ENCODE assay signal across 30 mouse cellular contexts in the genomic region with DNA sequence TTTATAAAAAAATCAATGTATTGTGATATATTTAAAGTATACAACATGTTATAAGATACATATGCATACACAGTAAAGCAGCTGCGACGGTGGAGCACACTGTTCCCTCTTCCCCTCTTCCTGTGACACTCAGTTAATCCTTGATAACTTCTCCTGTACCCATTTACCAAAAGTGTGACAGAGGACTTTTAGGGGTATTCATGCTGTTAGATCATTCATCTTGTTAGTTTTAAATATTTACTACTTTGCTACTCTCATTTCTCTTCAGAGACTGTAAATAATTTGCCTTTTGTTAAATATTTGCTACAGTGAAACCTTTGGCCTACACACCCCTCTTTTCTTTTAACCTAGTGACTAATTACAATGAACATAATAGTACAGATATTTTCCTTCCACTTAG. TPM values are rescaled to one million over a fixed set of nuclear protein-coding genes. Genes with fewer than 3 reads are reported as not detected.
DNase-seq lines count a peak whose midpoint lies in the region; ATAC-seq and TF ChIP-seq lines count a peak whose summit lies in the region.
"Had no signal": no experiment of that assay in that cellular context is flagged by ENCODE, and none has a peak within 500 bp of the region (broad histone marks: within the 10 kb centered on the region; RNA-seq: fewer than 3 reads in every experiment).

No protein-coding gene starts in this region.

- no peak overlapping the region for H3K4me3 ChIP-seq in liver, adult 2 months (ENCODE audit: insufficient read depth, low read depth, low read length)
- no peak overlapping the region for H3K4me3 ChIP-seq in liver, embryonic 11.5 days (ENCODE audit: low read depth, low read length)
- H3K4me3 ChIP-seq: embryonic facial prominence, embryonic 10.5 days; embryonic facial prominence, embryonic 13.5 days; erythroblast, embryonic 14.5 days; forebrain, embryonic 12.5 days; forebrain, embryonic 15.5 days; heart, adult 2 months; heart, embryonic 10.5 days; heart, embryonic 13.5 days; hindbrain, embryonic 12.5 days; hindbrain, embryonic 15.5 days had no signal

- H3K9me3 ChIP-seq in liver, embryonic 11.5 days (ENCODE audit: control insufficient read depth, low read length), result no peaks in the 10 kb centered on the region
- H3K9me3 ChIP-seq: embryonic facial prominence, embryonic 10.5 days; embryonic facial prominence, embryonic 13.5 days; forebrain, embryonic 12.5 days; forebrain, embryonic 15.5 days; heart, embryonic 10.5 days; heart, embryonic 13.5 days; hindbrain, embryonic 12.5 days; hindbrain, embryonic 15.5 days had no signal

- H3K4me1 ChIP-seq in liver, adult 2 months (ENCODE audit: control insufficient read depth, insufficient read depth, low read length), result peaks cover 17% of the 10 kb centered on the region
- no peaks in the 10 kb centered on the region for H3K4me1 ChIP-seq in liver, embryonic 11.5 days (replicated peaks; ENCODE audit: control insufficient read depth, insufficient read depth, low read length)
- H3K4me1 ChIP-seq: embryonic facial prominence, embryonic 10.5 days; embryonic facial prominence, embryonic 13.5 days; forebrain, embryonic 12.5 days; forebrain, embryonic 15.5 days; heart, embryonic 10.5 days; heart, embryonic 13.5 days; hindbrain, embryonic 12.5 days; hindbrain, embryonic 15.5 days had no signal

- TF ChIP-seq CTCF in liver, adult 2 months (IDR thresholded peaks at IDR 0.05; ENCODE audit: low read depth, low read length), result no peak

- TF ChIP-seq POLR2A in liver, adult 2 months (IDR thresholded peaks at IDR 0.05; ENCODE audit: extremely low read depth, insufficient read depth, low read length), result no peak

- no peak overlapping the region for H3K27ac ChIP-seq in liver, adult 2 months (replicated peaks; ENCODE audit: insufficient read depth, low read depth, low read length)
- no peak overlapping the region for H3K27ac ChIP-seq in liver, embryonic 11.5 days (ENCODE audit: low read depth, low read length)
- H3K27ac ChIP-seq: embryonic facial prominence, embryonic 10.5 days; embryonic facial prominence, embryonic 13.5 days; forebrain, embryonic 12.5 days; forebrain, embryonic 15.5 days; heart, adult 2 months; heart, embryonic 10.5 days; heart, embryonic 13.5 days; hindbrain, embryonic 12.5 days; hindbrain, embryonic 15.5 days had no signal

- intact Hi-C loops in heart, postnatal 10 days (cut with DNase I), result no loop called here

- ATAC-seq in liver, embryonic 11.5 days (replicated peaks; ENCODE audit: low FRiP score), result no peak
- ATAC-seq: activated CD4-positive, CD25-positive, alpha-beta regulatory T cell, adult 4 months; forebrain, embryonic 15.5 days had no signal

- H3K36me3 ChIP-seq in liver, adult 2 months (ENCODE audit: control insufficient read depth, insufficient read depth, low read length), result peaks cover 28% of the 10 kb centered on the region
- H3K36me3 ChIP-seq in liver, embryonic 11.5 days (ENCODE audit: control insufficient read depth, insufficient read depth, low read length), result no peaks in the 10 kb centered on the region
- H3K36me3 ChIP-seq: embryonic facial prominence, embryonic 10.5 days; forebrain, embryonic 12.5 days; forebrain, embryonic 15.5 days; heart, embryonic 10.5 days; heart, embryonic 13.5 days; hindbrain, embryonic 12.5 days; hindbrain, embryonic 15.5 days had no signal

- 33% methylated on average over 2 of the region's 2 CpGs for WGBS in liver, adult 2 months
- WGBS in liver, embryonic 11.5 days, result 56% methylated on average over 2 of the region's 2 CpGs

- no peak overlapping the region for H3K4me2 ChIP-seq in liver, embryonic 11.5 days
- H3K4me2 ChIP-seq: embryonic facial prominence, embryonic 13.5 days; forebrain, embryonic 12.5 days; forebrain, embryonic 15.5 days; heart, embryonic 13.5 days; hindbrain, embryonic 12.5 days; hindbrain, embryonic 15.5 days had no signal

- no peak overlapping the region for H3K9ac ChIP-seq in liver, adult 2 months (ENCODE audit: low read depth, low read length)
- no peak overlapping the region for H3K9ac ChIP-seq in liver, embryonic 11.5 days (ENCODE audit: low read depth, low read length)
- H3K9ac ChIP-seq: embryonic facial prominence, embryonic 13.5 days; forebrain, embryonic 12.5 days; forebrain, embryonic 15.5 days; heart, embryonic 13.5 days; hindbrain, embryonic 12.5 days; hindbrain, embryonic 15.5 days had no signal

- H3K79me2 ChIP-seq in liver, adult 2 months (ENCODE audit: control insufficient read depth, insufficient read depth, low read length), result peaks cover 8% of the 10 kb centered on the region; the same call in 1 of the 2 replicates

- H3K27me3 ChIP-seq in liver, adult 2 months (ENCODE audit: control insufficient read depth, insufficient read depth, low read length), result no peaks in the 10 kb centered on the region
- H3K27me3 ChIP-seq in liver, embryonic 11.5 days (replicated peaks; ENCODE audit: control insufficient read depth, insufficient read depth, low read length), result no peaks in the 10 kb centered on the region
- H3K27me3 ChIP-seq: embryonic facial prominence, embryonic 13.5 days; forebrain, embryonic 12.5 days; forebrain, embryonic 15.5 days; heart, embryonic 13.5 days; hindbrain, embryonic 12.5 days; hindbrain, embryonic 15.5 days had no signal

- peak; percentile 11 for DNase-seq in heart, adult 11 months
- no peak for DNase-seq in heart, postnatal 10 days
- peak; percentile 84 for DNase-seq in kidney, adult 9 months
- DNase-seq in kidney, adult 18-20 months, result no peak
- peak; percentile 79 for DNase-seq in liver, adult 2 months (ENCODE audit: extremely low read depth, low read depth, low spot score)
- DNase-seq in liver, embryonic 11.5 days (ENCODE audit: low spot score), result no peak
- DNase-seq: adrenal gland, adult 8-10 months; adrenal gland, postnatal 25 days; cerebellum, adult 11-12 months; cerebellum, adult 8-10 months; cerebellum, postnatal 10 days; cerebellum, postnatal 36 days; embryo, embryonic 11 days; gastrocnemius, postnatal 25 days; heart, adult 2 months had no signal

RNA-seq across cellular contexts. Expression of gene Hykk, which starts 15.3 kb away (rescaled TPM):
- 1 to 10 TPM; 1.5 to 2.1 TPM for total RNA-seq in heart, postnatal 10 days (2021)
- 67.9 and 68.5 TPM in 2 replicates for total RNA-seq in liver, adult 2 months (2014; rRNA removed)
- 8.7 and 12.1 TPM in 2 replicates for polyA plus RNA-seq in liver, adult 2 months (2012; rRNA removed)
- 1.9 and 2.3 TPM in 2 replicates for polyA plus RNA-seq in liver, embryonic 11.5 days (2014; fragmentation: Nextera tagmentation; extraction: Ambion mirVana)

RNA-seq across cellular contexts. Expression of gene Psma4, which starts 18.2 kb away (rescaled TPM):
- total RNA-seq in heart, postnatal 10 days (2021), result 100 to 1,000 TPM; 157 to 162 TPM
- total RNA-seq in liver, adult 2 months (2014; rRNA removed), result 166 and 211 TPM in 2 replicates
- polyA plus RNA-seq in liver, adult 2 months (2012; rRNA removed), result 84.5 and 88.1 TPM in 2 replicates
- polyA plus RNA-seq in liver, embryonic 11.5 days (2014; fragmentation: Nextera tagmentation; extraction: Ambion mirVana), result 326 and 329 TPM in 2 replicates

RNA-seq across cellular contexts. Expression of gene AY074887, which starts 18.4 kb away (rescaled TPM):
- total RNA-seq in heart, postnatal 10 days (2021), result not detected
- not detected in 2 replicates for total RNA-seq in liver, adult 2 months (2014; rRNA removed)
- not detected in 2 replicates for polyA plus RNA-seq in liver, adult 2 months (2012; rRNA removed)
- polyA plus RNA-seq in liver, embryonic 11.5 days (2014; fragmentation: Nextera tagmentation; extraction: Ambion mirVana), result 0.91 and 1.3 TPM in 2 replicates
- total RNA-seq: adrenal gland, adult 8-10 months; adrenal gland, postnatal 25 days; gastrocnemius, adult 8-10 months; gastrocnemius, postnatal 25 days; heart, adult 2 months; heart, postnatal 25 days had no signal
- polyA plus RNA-seq: activated CD4-positive, CD25-positive, alpha-beta regulatory T cell, adult 4 months; cortical plate, adult 2 months; erythroblast, embryonic 14.5 days; heart, adult 2 months had no signal

RNA-seq across cellular contexts. Expression of gene Chrna5, which starts 48.3 kb away (rescaled TPM):
- total RNA-seq in heart, postnatal 10 days (2021), result not detected
- total RNA-seq in liver, adult 2 months (2014; rRNA removed), result not detected in 2 replicates
- polyA plus RNA-seq in liver, adult 2 months (2012; rRNA removed), result not detected in 2 replicates
- polyA plus RNA-seq in liver, embryonic 11.5 days (2014; fragmentation: Nextera tagmentation; extraction: Ambion mirVana), result 0.06 TPM in 1 of 2 replicates, not detected in the other
- total RNA-seq: gastrocnemius, postnatal 25 days; heart, adult 2 months; heart, postnatal 25 days; hematopoietic stem cell, adult 5-6 weeks had no signal
- polyA plus RNA-seq: activated CD4-positive, CD25-positive, alpha-beta regulatory T cell, adult 4 months; erythroblast, embryonic 14.5 days; heart, adult 2 months; heart, embryonic 16.5 days had no signal

Comparison
In these comparisons a context has a peak if more than half of its experiments do, and no peak if none do; other contexts are left out.
1. DNase-seq: peak in heart, adult 11 months (single experiment), kidney, adult 9 months (single experiment) and liver, adult 2 months (single experiment); none in heart, postnatal 10 days (0 of 2), kidney, adult 18-20 months (single experiment) and liver, embryonic 11.5 days (single experiment).
2. RNA of gene Hykk, which starts 15.3 kb away (total RNA-seq): 67.9 to 68.5 TPM in liver, adult 2 months; 1.5 to 2.1 TPM in heart, postnatal 10 days; every median in the first group is over 10 times any median in the second.